Mouse (Mus musculus) heart, embryonic 16.5 days (tissue): Measurements from ENCODE around the gene F2. TPM values are rescaled to one million over a fixed set of nuclear protein-coding genes. Genes with fewer than 3 reads are reported as not detected.
"Not testable (repeated sequence)": the region's sequence is repeated elsewhere in the genome, so short reads cannot be mapped to it uniquely, and the experiment has no call there.

Experiments used
- ATAC-seq: fragments of 200-750 bp; cut with Nextera tagmentation; replicated peaks from 2 replicates; pipeline ENCODE4 v1.8.0; 2017; ENCODE audit warnings: moderate number of reproducible peaks; ENCODE audit not compliant: insufficient read depth, low FRiP score; ENCODE audit errors: extremely low read depth
- H3K27ac ChIP-seq: fragments of 300-500 bp; sonication (generic); 2 replicates; pipeline ENCODE4 v1.5.1; 2014; ENCODE audit warnings: mild to moderate bottlenecking, low read length, control low read depth, moderate library complexity
- H3K27me3 ChIP-seq: fragments of 300-500 bp; sonication (generic); 2 replicates; pipeline ENCODE4 v1.6.1; 2014; ENCODE audit warnings: low read length, mixed read lengths; ENCODE audit not compliant: control insufficient read depth, insufficient read depth
- H3K36me3 ChIP-seq: fragments of 300-500 bp; sonication (generic); 2 replicates; pipeline ENCODE4 v1.6.1; 2014; ENCODE audit not compliant: control insufficient read depth, insufficient read depth
- H3K4me1 ChIP-seq: fragments of 300-500 bp; sonication (generic); 2 replicates; pipeline ENCODE4 v1.6.1; 2014; ENCODE audit warnings: low read length, mixed read lengths; ENCODE audit not compliant: control insufficient read depth, insufficient read depth
- H3K4me2 ChIP-seq: fragments of 300-500 bp; sonication (generic); 2 replicates; pipeline ENCODE4 v1.6.1; 2014; ENCODE audit warnings: low read depth, mild to moderate bottlenecking, control low read depth, low read length
- H3K4me3 ChIP-seq: fragments of 300-500 bp; sonication (generic); 2 replicates; pipeline ENCODE4 v1.5.1; 2014; ENCODE audit warnings: mild to moderate bottlenecking, control low read depth, low read length
- H3K9ac ChIP-seq: fragments of 300-500 bp; sonication (generic); 2 replicates; pipeline ENCODE4 v1.6.1; 2014; ENCODE audit warnings: low read length, control low read depth
- H3K9me3 ChIP-seq: fragments of 300-500 bp; sonication (generic); replicated peaks from 2 replicates; pipeline ENCODE4 v1.6.1; 2016; ENCODE audit warnings: low read length; ENCODE audit not compliant: control insufficient read depth
- WGBS: fragments of 180-500 bp; shearing (Covaris S2); extraction: QIAGEN DNeasy Blood & Tissue Kit; methylation state at CpG from one replicate; pipeline ENCODE4 v1.1.7; 2014; 5-methylcytosine and 5-hydroxymethylcytosine counted together
- polyA plus RNA-seq: library from polyadenylated mRNA; unstranded; fragments of >200 nt; fragmentation: Nextera tagmentation; extraction: Ambion mirVana; gene quantifications from 2 replicates; pipeline ENCODE4 v1.2.1, GENCODE M21; 2015

Gene F2
- polyA plus RNA-seq, 1 experiment from 2014 or later: 0.89 TPM

- Histone ChIP-seq H3K27ac (no peak overlapping the region), H3K36me3 (no peaks in the 10 kb centered on the region), H3K4me3 (no peak overlapping the region), H3K27me3 (no peaks in the 10 kb centered on the region), H3K9ac (no peak overlapping the region), H3K4me2 (no peak overlapping the region), H3K4me1 (no peaks in the 10 kb centered on the region), H3K9me3 (no peaks in the 10 kb centered on the region)
- WGBS: 82% methylated on average over 18 of the region's 18 CpGs
- ATAC-seq: no peak
These were observed 6.5 kb downstream of the F2 start for GRCm38 (mm10) chr2:91629682-91630081.

GRCm38 (mm10) chr2:91628171-91628570 is 8.0 kb downstream of the F2 start:
- Histone ChIP-seq H3K9ac (no peak overlapping the region), H3K27me3 (no peaks in the 10 kb centered on the region), H3K4me3 (no peak overlapping the region), H3K4me1 (no peaks in the 10 kb centered on the region), H3K27ac (no peak overlapping the region), H3K9me3 (no peaks in the 10 kb centered on the region), H3K36me3 (no peaks in the 10 kb centered on the region), H3K4me2 (no peak overlapping the region)
- 81% methylated on average over 8 of the region's 8 CpGs for WGBS
- no peak for ATAC-seq

DNA sequence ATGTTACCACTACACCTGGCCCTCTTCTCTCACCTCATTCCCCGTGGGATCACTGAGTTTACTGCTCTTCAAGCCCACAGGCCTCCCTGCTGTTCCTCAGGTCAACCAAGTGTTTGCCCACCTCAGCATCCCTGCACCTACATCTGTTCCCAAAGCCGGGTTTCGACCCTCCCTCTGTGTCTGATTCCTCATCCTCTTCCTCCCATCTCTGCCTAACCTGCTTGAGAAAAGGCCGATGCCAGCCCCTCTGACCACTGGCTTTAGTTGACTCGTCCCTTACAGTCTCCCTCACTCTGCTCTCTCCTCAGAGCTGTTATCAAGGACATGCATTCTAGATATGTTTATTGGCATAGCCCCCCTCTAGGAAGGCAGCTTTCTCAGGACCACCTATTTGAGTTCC is 8.7 kb downstream of the F2 start:
- Histone ChIP-seq H3K4me3 (no peak overlapping the region), H3K4me1 (no peaks in the 10 kb centered on the region), H3K36me3 (peaks cover 2% of the 10 kb centered on the region; the same call in 1 of the 2 replicates), H3K4me2 (no peak overlapping the region), H3K27me3 (no peaks in the 10 kb centered on the region), H3K9me3 (no peaks in the 10 kb centered on the region), H3K9ac (no peak overlapping the region), H3K27ac (no peak overlapping the region)
- no peak for ATAC-seq
- WGBS: 73% methylated on average over 5 of the region's 5 CpGs

DNA sequence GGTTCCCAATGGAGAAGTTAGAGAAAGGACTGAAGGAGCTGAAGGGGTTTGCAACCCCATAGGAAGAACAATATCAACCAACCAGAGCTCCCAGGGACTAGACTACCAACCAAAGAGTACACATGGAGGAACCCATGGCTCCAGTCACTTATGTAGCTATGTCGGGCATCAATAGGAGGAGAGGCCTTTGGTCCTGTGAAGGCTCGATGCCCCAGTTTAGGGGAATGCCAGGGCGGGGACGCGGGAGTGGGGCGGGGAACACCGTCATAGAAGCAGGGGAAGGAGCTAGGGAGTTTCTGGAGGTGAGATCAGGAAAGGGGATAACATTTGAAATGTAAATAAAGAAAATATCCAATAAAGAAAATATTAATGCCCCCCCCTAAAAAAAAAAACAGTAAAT is 12.8 kb downstream of the F2 start:
- H3K9me3 ChIP-seq, H3K4me3 ChIP-seq, H3K27me3 ChIP-seq, ATAC-seq, H3K9ac ChIP-seq, H3K4me1 ChIP-seq, H3K4me2 ChIP-seq, H3K27ac ChIP-seq: not testable (repeated sequence)
- 90% methylated on average over 7 of the region's 7 CpGs for WGBS
- H3K36me3 ChIP-seq: peaks cover 24% of the 10 kb centered on the region

- Histone ChIP-seq H3K9me3 (no peaks in the 10 kb centered on the region), H3K4me3 (no peak overlapping the region), H3K27me3 (no peaks in the 10 kb centered on the region), H3K36me3 (peaks cover 34% of the 10 kb centered on the region), H3K4me1 (no peaks in the 10 kb centered on the region), H3K9ac (no peak overlapping the region), H3K27ac (no peak overlapping the region), H3K4me2 (no peak overlapping the region)
- no peak for ATAC-seq
- 88% methylated on average over 5 of the region's 5 CpGs for WGBS
These were observed 13.9 kb downstream of the F2 start for GRCm38 (mm10) chr2:91622356-91622755.

- H3K4me2 ChIP-seq, H3K9ac ChIP-seq, H3K9me3 ChIP-seq, H3K4me3 ChIP-seq, ATAC-seq, H3K4me1 ChIP-seq, H3K27me3 ChIP-seq, H3K27ac ChIP-seq: not testable (repeated sequence)
- peaks cover 22% of the 10 kb centered on the region for H3K36me3 ChIP-seq
These were observed 26.8 kb downstream of the F2 start for GRCm38 (mm10) chr2:91609370-91609769.

GRCm38 (mm10) chr2:91602389-91602788 is 33.8 kb downstream of the F2 start:
- H3K9me3 ChIP-seq: no peaks in the 10 kb centered on the region
- no peak overlapping the region for H3K4me3 ChIP-seq
- no peak overlapping the region for H3K27ac ChIP-seq
- H3K27me3 ChIP-seq: no peaks in the 10 kb centered on the region
- H3K36me3 ChIP-seq: peaks cover 61% of the 10 kb centered on the region
- no peak for ATAC-seq
- H3K9ac ChIP-seq: no peak overlapping the region
- 90% methylated on average over 4 of the region's 4 CpGs for WGBS
- no peaks in the 10 kb centered on the region for H3K4me1 ChIP-seq
- H3K4me2 ChIP-seq: no peak overlapping the region

DNA sequence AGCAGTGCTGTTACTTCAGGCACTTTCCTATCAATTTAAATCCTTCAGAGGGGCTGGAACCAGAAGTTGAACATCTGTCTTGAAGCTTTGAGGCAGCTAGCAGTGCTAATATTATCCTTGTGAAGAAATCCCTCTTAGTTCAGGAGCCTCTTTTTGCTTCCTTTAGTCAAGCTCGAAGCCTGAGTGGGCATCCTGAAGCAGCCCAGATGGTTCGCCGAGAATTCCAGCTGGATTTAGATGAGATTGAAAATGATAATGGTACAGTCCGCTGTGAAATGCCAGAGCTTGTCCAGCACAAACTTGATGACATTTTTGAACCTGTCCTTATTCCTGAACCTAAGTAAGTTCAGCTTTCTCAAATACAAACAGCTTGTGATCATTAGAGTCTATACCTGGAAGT is 35.7 kb downstream of the F2 start:
- H3K36me3 ChIP-seq: peaks cover 64% of the 10 kb centered on the region
- no peak overlapping the region for H3K4me3 ChIP-seq
- H3K4me1 ChIP-seq: no peaks in the 10 kb centered on the region
- WGBS: 91% methylated on average over 4 of the region's 4 CpGs
- H3K27ac ChIP-seq: no peak overlapping the region
- no peak for ATAC-seq
- no peak overlapping the region for H3K9ac ChIP-seq
- no peaks in the 10 kb centered on the region for H3K27me3 ChIP-seq
- H3K4me2 ChIP-seq: no peak overlapping the region
- no peaks in the 10 kb centered on the region for H3K9me3 ChIP-seq

GRCm38 (mm10) chr2:91586242-91586641 is 50.0 kb downstream of the F2 start:
- H3K9ac ChIP-seq: no peak overlapping the region
- H3K4me1 ChIP-seq: no peaks in the 10 kb centered on the region
- H3K27me3 ChIP-seq: no peaks in the 10 kb centered on the region
- peaks cover 45% of the 10 kb centered on the region for H3K36me3 ChIP-seq
- no peak overlapping the region for H3K4me3 ChIP-seq
- no peak overlapping the region for H3K27ac ChIP-seq
- no peak overlapping the region for H3K4me2 ChIP-seq
- WGBS: 86% methylated on average over 1 of the region's 1 CpGs
- no peaks in the 10 kb centered on the region for H3K9me3 ChIP-seq
- no peak for ATAC-seq

GRCm38 (mm10) chr2:91580894-91581293 is 55.3 kb downstream of the F2 start:
- H3K9ac ChIP-seq: no peak overlapping the region
- H3K4me1 ChIP-seq: no peaks in the 10 kb centered on the region
- H3K27ac ChIP-seq: no peak overlapping the region
- H3K27me3 ChIP-seq: no peaks in the 10 kb centered on the region
- no peak overlapping the region for H3K4me2 ChIP-seq
- H3K36me3 ChIP-seq: peaks cover 38% of the 10 kb centered on the region
- H3K9me3 ChIP-seq: no peaks in the 10 kb centered on the region
- no peak for ATAC-seq
- WGBS: 80% methylated on average over 1 of the region's 1 CpGs
- no peak overlapping the region for H3K4me3 ChIP-seq
